Comparison of ENCODE assay signal across 27 mouse cellular contexts in genomic region chr14:48625331-48625694, GRCm38 (mm10). TPM values are rescaled to one million over a fixed set of nuclear protein-coding genes. Genes with fewer than 3 reads are reported as not detected.
A peak's percentile ranks its signal among the peaks of the same experiment; 100 is the strongest.
DNase-seq lines count a peak whose midpoint lies in the region; ATAC-seq and TF ChIP-seq lines count a peak whose summit lies in the region.
"Had no signal": no experiment of that assay in that cellular context is flagged by ENCODE, and none has a peak within 500 bp of the region (broad histone marks: within the 10 kb centered on the region; RNA-seq: fewer than 3 reads in every experiment).

No protein-coding gene starts in this region.

- H3K9me3 ChIP-seq in forebrain, embryonic 13.5 days (replicated peaks) = no peaks in the 10 kb centered on the region
- no peaks in the 10 kb centered on the region for H3K9me3 ChIP-seq in forebrain, embryonic 12.5 days
- no peaks in the 10 kb centered on the region for H3K9me3 ChIP-seq in hindbrain, embryonic 15.5 days
- H3K9me3 ChIP-seq in hindbrain, embryonic 11.5 days (ENCODE audit: control insufficient read depth, low read length) = no peaks in the 10 kb centered on the region
- H3K9me3 ChIP-seq in lung, postnatal 0 days (ENCODE audit: low read length) = no peaks in the 10 kb centered on the region
- H3K9me3 ChIP-seq: embryonic facial prominence, embryonic 13.5 days; lung, embryonic 15.5 days; midbrain, embryonic 12.5 days had no signal

- no peak overlapping the region for H3K4me3 ChIP-seq in forebrain, embryonic 13.5 days
- H3K4me3 ChIP-seq in forebrain, embryonic 12.5 days (replicated peaks) = no peak overlapping the region
- H3K4me3 ChIP-seq in hindbrain, embryonic 15.5 days = no peak overlapping the region
- no peak overlapping the region for H3K4me3 ChIP-seq in hindbrain, embryonic 11.5 days (ENCODE audit: low read depth, low read length)
- no peak overlapping the region for H3K4me3 ChIP-seq in lung, postnatal 0 days (ENCODE audit: low read depth, low read length)
- H3K4me3 ChIP-seq: embryonic facial prominence, embryonic 13.5 days; erythroblast, embryonic 14.5 days; gastrocnemius, adult 2 months; heart, adult 2 months; lung, embryonic 15.5 days; megakaryocyte, embryonic 14.5 days; midbrain, embryonic 12.5 days had no signal

- no peaks in the 10 kb centered on the region for H3K36me3 ChIP-seq in forebrain, embryonic 13.5 days (ENCODE audit: poor library complexity, severe bottlenecking)
- H3K36me3 ChIP-seq in forebrain, embryonic 12.5 days (replicated peaks) = no peaks in the 10 kb centered on the region
- no peaks in the 10 kb centered on the region for H3K36me3 ChIP-seq in hindbrain, embryonic 15.5 days
- no peaks in the 10 kb centered on the region for H3K36me3 ChIP-seq in hindbrain, embryonic 11.5 days (ENCODE audit: control insufficient read depth, insufficient read depth, low read length)
- H3K36me3 ChIP-seq in lung, postnatal 0 days (ENCODE audit: insufficient read depth, low read length) = no peaks in the 10 kb centered on the region
- H3K36me3 ChIP-seq: embryonic facial prominence, embryonic 13.5 days; lung, embryonic 15.5 days; midbrain, embryonic 12.5 days had no signal

- no peak for TF ChIP-seq EP300 in lung, postnatal 0 days (IDR thresholded peaks at IDR 0.05)

- peak; percentile 27; the same call in 1 of the 2 replicates for ATAC-seq in forebrain, embryonic 13.5 days
- no peak for ATAC-seq in forebrain, embryonic 12.5 days (ENCODE audit: low FRiP score)
- ATAC-seq in hindbrain, embryonic 15.5 days (ENCODE audit: low FRiP score, low read depth) = peak; percentile 42; the same call in 1 of the 2 replicates
- ATAC-seq in hindbrain, embryonic 11.5 days (ENCODE audit: low FRiP score) = no peak
- ATAC-seq in lung, postnatal 0 days = no peak
- ATAC-seq: intestine, postnatal 0 days; Patski had no signal

- WGBS in forebrain, embryonic 13.5 days = 74% methylated on average over 6 of the region's 6 CpGs
- 82% methylated on average over 6 of the region's 6 CpGs for WGBS in forebrain, embryonic 12.5 days
- WGBS in hindbrain, embryonic 15.5 days = 58% methylated on average over 6 of the region's 6 CpGs
- 76% methylated on average over 6 of the region's 6 CpGs for WGBS in hindbrain, embryonic 11.5 days
- 67% methylated on average over 6 of the region's 6 CpGs for WGBS in lung, postnatal 0 days

- peaks cover 7% of the 10 kb centered on the region; the same call in 1 of the 2 replicates for H3K27me3 ChIP-seq in forebrain, embryonic 13.5 days
- peaks cover 22% of the 10 kb centered on the region for H3K27me3 ChIP-seq in forebrain, embryonic 12.5 days
- H3K27me3 ChIP-seq in hindbrain, embryonic 15.5 days = no peaks in the 10 kb centered on the region
- H3K27me3 ChIP-seq in hindbrain, embryonic 11.5 days (ENCODE audit: control insufficient read depth, insufficient read depth, low read length) = no peaks in the 10 kb centered on the region
- no peaks in the 10 kb centered on the region for H3K27me3 ChIP-seq in lung, postnatal 0 days (replicated peaks; ENCODE audit: insufficient read depth, low read length)
- H3K27me3 ChIP-seq: embryonic facial prominence, embryonic 13.5 days; lung, embryonic 15.5 days; megakaryocyte, embryonic 14.5 days; midbrain, embryonic 12.5 days had no signal

- TF ChIP-seq CTCF in lung, postnatal 0 days (IDR thresholded peaks at IDR 0.05) = no peak

- DNase-seq in hindbrain, embryonic 11.5 days (ENCODE audit: low spot score) = no peak
- DNase-seq in lung, postnatal 0 days (ENCODE audit: low spot score) = peak; percentile 4
- no peak for DNase-seq in lung, postnatal 25 days (ENCODE audit: low spot score)
- no peak for DNase-seq in right cerebral cortex, postnatal 10 days (ENCODE audit: low spot score in 2 of 2)
- DNase-seq: embryo, embryonic 11 days; layer of hippocampus, postnatal 36 days; liver; lung, postnatal 4 days; spleen, adult 18-20 months; thymus, postnatal 14 days had no signal

- H3K9ac ChIP-seq in forebrain, embryonic 13.5 days = no peak overlapping the region
- no peak overlapping the region for H3K9ac ChIP-seq in forebrain, embryonic 12.5 days
- no peak overlapping the region for H3K9ac ChIP-seq in hindbrain, embryonic 15.5 days
- no peak overlapping the region for H3K9ac ChIP-seq in hindbrain, embryonic 11.5 days (ENCODE audit: low read depth, low read length)
- no peak overlapping the region for H3K9ac ChIP-seq in lung, postnatal 0 days (replicated peaks; ENCODE audit: low read depth)
- H3K9ac ChIP-seq: embryonic facial prominence, embryonic 13.5 days; liver, embryonic 14.5 days; lung, embryonic 15.5 days; midbrain, embryonic 12.5 days had no signal

- H3K27ac ChIP-seq in forebrain, embryonic 13.5 days = no peak overlapping the region
- H3K27ac ChIP-seq in forebrain, embryonic 12.5 days = no peak overlapping the region
- no peak overlapping the region for H3K27ac ChIP-seq in hindbrain, embryonic 15.5 days (replicated peaks)
- no peak overlapping the region for H3K27ac ChIP-seq in hindbrain, embryonic 11.5 days (ENCODE audit: low read depth, low read length)
- no peak overlapping the region for H3K27ac ChIP-seq in lung, postnatal 0 days (ENCODE audit: low read length)
- H3K27ac ChIP-seq: embryonic facial prominence, embryonic 13.5 days; gastrocnemius, adult 2 months; heart, adult 2 months; liver, embryonic 14.5 days; lung, embryonic 15.5 days; midbrain, embryonic 12.5 days had no signal

- no peak overlapping the region for H3K4me2 ChIP-seq in forebrain, embryonic 13.5 days
- no peak overlapping the region for H3K4me2 ChIP-seq in forebrain, embryonic 12.5 days
- H3K4me2 ChIP-seq in hindbrain, embryonic 15.5 days = no peak overlapping the region
- H3K4me2 ChIP-seq in hindbrain, embryonic 11.5 days (replicated peaks; ENCODE audit: low read depth, low read length) = no peak overlapping the region
- no peak overlapping the region for H3K4me2 ChIP-seq in lung, postnatal 0 days (replicated peaks; ENCODE audit: low read depth, low read length)
- H3K4me2 ChIP-seq: embryonic facial prominence, embryonic 13.5 days; lung, embryonic 15.5 days; midbrain, embryonic 12.5 days had no signal

- peaks cover 17% of the 10 kb centered on the region for H3K4me1 ChIP-seq in forebrain, embryonic 13.5 days
- peaks cover 6% of the 10 kb centered on the region; the same call in 1 of the 2 replicates for H3K4me1 ChIP-seq in forebrain, embryonic 12.5 days
- peaks cover 3% of the 10 kb centered on the region; the same call in 1 of the 2 replicates for H3K4me1 ChIP-seq in hindbrain, embryonic 15.5 days (replicated peaks)
- no peaks in the 10 kb centered on the region for H3K4me1 ChIP-seq in hindbrain, embryonic 11.5 days (replicated peaks; ENCODE audit: control insufficient read depth, insufficient read depth, low read length)
- 0 out of 2 replicates have a peak, but pooled peaks cover 5% of the 10 kb centered on the region for H3K4me1 ChIP-seq in lung, postnatal 0 days (ENCODE audit: insufficient read depth, low read depth, low read length)
- H3K4me1 ChIP-seq: megakaryocyte, embryonic 14.5 days had no signal

RNA-seq across cellular contexts. Expression of gene Otx2, which starts 48.3 kb away (rescaled TPM):
- 24.9 and 36.8 TPM in 2 replicates for polyA plus RNA-seq in forebrain, embryonic 13.5 days (2015; fragmentation: Nextera tagmentation; extraction: Ambion mirVana)
- 56.7 and 59.3 TPM in 2 replicates for polyA plus RNA-seq in forebrain, embryonic 12.5 days (2016; fragmentation: Nextera tagmentation; extraction: Ambion mirVana)
- 21.9 and 36.3 TPM in 2 replicates for polyA plus RNA-seq in hindbrain, embryonic 15.5 days (2015; fragmentation: Nextera tagmentation; extraction: Ambion mirVana)
- 13.9 TPM in 2 replicates for polyA plus RNA-seq in hindbrain, embryonic 11.5 days (2014; fragmentation: Nextera tagmentation; extraction: Ambion mirVana)
- polyA plus RNA-seq in lung, postnatal 0 days (2015; fragmentation: Nextera tagmentation; extraction: Ambion mirVana) = not detected in 2 replicates
- polyA plus RNA-seq: erythroblast, embryonic 14.5 days; heart, adult 2 months; heart, embryonic 14.5 days; intestine, postnatal 0 days; large intestine, adult 2 months; lung, embryonic 15.5 days; Patski; stomach, embryonic 16.5 days; urinary bladder, adult 2 months had no signal

Comparison
In these comparisons a context has a peak if more than half of its experiments do, and no peak if none do; other contexts are left out.
1. ATAC-seq: peak in forebrain, embryonic 13.5 days (single experiment) and hindbrain, embryonic 15.5 days (single experiment); none in forebrain, embryonic 12.5 days (single experiment), hindbrain, embryonic 11.5 days (single experiment) and lung, postnatal 0 days (single experiment).
2. RNA of gene Otx2, which starts 48.3 kb away (polyA plus RNA-seq): 56.7 to 59.3 TPM in forebrain, embryonic 12.5 days, 24.9 to 36.8 TPM in forebrain, embryonic 13.5 days, 21.9 to 36.3 TPM in hindbrain, embryonic 15.5 days and 13.9 TPM in hindbrain, embryonic 11.5 days; not detected in lung, postnatal 0 days; every median in the first group is over 10 times any median in the second.